Mouse (Mus musculus): ENCODE measurements around the gene Lgals9. TPM values are rescaled to one million over a fixed set of nuclear protein-coding genes. Genes with fewer than 3 reads are reported as not detected.
"Not testable (repeated sequence)": the region's sequence is repeated elsewhere in the genome, so short reads cannot be mapped to it uniquely, and the experiment has no call there.

Gene Lgals9
- polyA plus RNA-seq, 1 experiment from 2014 or later, result 3.9 TPM

DNA sequence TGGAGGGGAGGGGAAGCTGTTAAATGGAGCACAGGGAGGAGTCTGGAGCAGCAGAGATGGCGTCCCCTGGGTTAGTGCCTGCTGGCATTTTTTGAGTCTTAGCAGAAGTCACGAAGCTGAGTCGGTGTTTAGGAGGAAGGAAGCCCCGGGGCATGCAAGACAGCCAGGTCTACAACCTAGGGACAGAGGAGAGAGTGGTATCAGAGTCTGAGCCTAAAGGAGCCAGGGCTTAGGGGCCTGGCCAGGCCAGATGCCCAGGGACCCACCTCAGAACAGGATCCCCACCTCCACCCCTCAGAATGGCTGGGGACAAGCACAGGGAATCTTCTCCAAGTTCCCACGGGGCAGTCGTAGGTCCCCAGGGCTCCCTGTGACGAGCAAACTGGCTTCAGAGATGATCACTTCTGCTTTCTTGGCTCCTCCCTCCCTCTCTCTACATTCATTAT, 32.4 kb upstream of the Lgals9 start:
- Histone ChIP-seq H3K27me3 (no peaks in the 10 kb centered on the region), H3K9me3 (replicated peaks) (no peaks in the 10 kb centered on the region), H3K27ac (no peak overlapping the region), H3K36me3 (ENCODE audit: poor library complexity, severe bottlenecking) (peaks cover 58% of the 10 kb centered on the region), H3K4me1 (peaks cover 7% of the 10 kb centered on the region), H3K9ac (no peak overlapping the region), H3K4me3 (no peak overlapping the region), H3K4me2 (no peak overlapping the region)
- ATAC-seq, result no peak
- WGBS, result 78% methylated on average over 7 of the region's 7 CpGs

DNA sequence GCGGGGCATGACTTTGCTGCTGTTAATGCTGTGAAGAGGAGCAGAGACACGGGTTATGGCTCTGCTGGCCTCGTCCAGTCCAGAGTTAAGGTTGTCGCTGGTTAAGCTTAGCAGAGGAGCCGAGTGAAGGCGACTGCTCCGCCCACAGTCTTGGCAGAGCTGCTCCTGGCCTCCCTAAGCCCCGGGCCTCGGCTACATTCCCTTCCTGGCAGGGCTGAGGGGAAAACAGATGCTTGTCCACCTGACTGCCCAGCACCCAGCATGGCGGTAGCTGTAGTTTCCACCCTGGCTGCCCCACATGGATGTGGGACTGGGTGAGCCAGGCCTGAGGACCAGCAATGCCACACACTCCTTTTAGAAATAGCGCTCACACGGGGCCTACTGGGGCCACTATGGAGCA, 31.5 kb upstream of the Lgals9 start:
- H3K36me3 ChIP-seq (ENCODE audit: poor library complexity, severe bottlenecking), result peaks cover 54% of the 10 kb centered on the region

DNA sequence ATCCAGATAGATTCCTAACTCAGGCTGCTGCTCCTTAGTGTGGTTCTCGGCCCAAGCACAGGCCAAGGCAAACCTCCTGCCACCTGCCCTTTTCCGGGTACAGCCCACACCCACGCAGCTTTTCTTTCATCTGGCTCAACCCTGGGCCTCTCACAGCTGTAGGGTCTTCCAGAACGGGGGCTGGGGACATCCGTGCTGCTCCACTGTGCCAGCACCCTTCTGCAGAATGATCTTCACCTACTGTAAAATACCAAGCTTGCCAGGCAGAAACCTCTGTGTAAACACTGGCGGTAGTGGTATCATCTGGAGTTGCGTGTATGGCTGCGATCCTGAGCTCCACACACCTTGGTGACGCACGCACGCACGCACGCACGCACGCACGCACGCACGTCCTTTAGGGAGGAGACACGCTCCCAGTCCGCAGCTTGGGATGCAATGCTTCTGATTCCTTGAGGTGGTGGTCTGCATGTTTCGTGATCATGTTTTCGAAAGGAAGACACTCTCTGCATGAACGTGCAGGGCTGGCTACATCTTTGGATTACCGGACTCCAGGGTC, 31.0 kb upstream of the Lgals9 start:
- Histone ChIP-seq H3K27me3 (no peaks in the 10 kb centered on the region), H3K4me2 (no peak overlapping the region), H3K9me3 (replicated peaks) (no peaks in the 10 kb centered on the region), H3K9ac (no peak overlapping the region), H3K27ac (no peak overlapping the region), H3K36me3 (ENCODE audit: poor library complexity, severe bottlenecking) (peaks cover 49% of the 10 kb centered on the region), H3K4me3 (no peak overlapping the region), H3K4me1 (peaks cover 7% of the 10 kb centered on the region)
- WGBS, result 89% methylated on average over 24 of the region's 24 CpGs
- no peak for ATAC-seq

More for the DNA sequence above, 31.5 kb upstream of the Lgals9 start:
- Histone ChIP-seq H3K4me3 (no peak overlapping the region), H3K4me2 (no peak overlapping the region), H3K27me3 (no peaks in the 10 kb centered on the region), H3K9ac (no peak overlapping the region), H3K4me1 (peaks cover 7% of the 10 kb centered on the region), H3K27ac (no peak overlapping the region), H3K9me3 (replicated peaks) (no peaks in the 10 kb centered on the region)
- 52% methylated on average over 12 of the region's 12 CpGs for WGBS
- ATAC-seq, result no peak

- no peak for ATAC-seq
- Histone ChIP-seq H3K9me3 (replicated peaks) (no peaks in the 10 kb centered on the region), H3K36me3 (ENCODE audit: poor library complexity, severe bottlenecking) (peaks cover 39% of the 10 kb centered on the region), H3K4me1 (peaks cover 7% of the 10 kb centered on the region), H3K27ac (no peak overlapping the region), H3K27me3 (no peaks in the 10 kb centered on the region), H3K4me2 (no peak overlapping the region), H3K9ac (no peak overlapping the region), H3K4me3 (no peak overlapping the region)
- 75% methylated on average over 15 of the region's 15 CpGs for WGBS
Measured at GRCm38 (mm10) chr11:79014602-79015325, 30.0 kb upstream of the Lgals9 start.

GRCm38 (mm10) chr11:79013806-79014205, 29.1 kb upstream of the Lgals9 start:
- WGBS, result 64% methylated on average over 9 of the region's 9 CpGs

GRCm38 (mm10) chr11:79013056-79013455, 28.3 kb upstream of the Lgals9 start:
- Histone ChIP-seq H3K9ac (no peak overlapping the region), H3K9me3 (replicated peaks) (no peaks in the 10 kb centered on the region), H3K4me2 (no peak overlapping the region), H3K4me1 (peaks cover 7% of the 10 kb centered on the region), H3K36me3 (ENCODE audit: poor library complexity, severe bottlenecking) (peaks cover 24% of the 10 kb centered on the region), H3K27me3 (no peaks in the 10 kb centered on the region), H3K27ac (no peak overlapping the region), H3K4me3 (no peak overlapping the region)
- no peak for ATAC-seq

More at GRCm38 (mm10) chr11:79013806-79014205, 29.1 kb upstream of the Lgals9 start:
- Histone ChIP-seq H3K36me3 (ENCODE audit: poor library complexity, severe bottlenecking) (peaks cover 30% of the 10 kb centered on the region), H3K4me2 (no peak overlapping the region), H3K4me1 (peaks cover 7% of the 10 kb centered on the region), H3K27me3 (no peaks in the 10 kb centered on the region), H3K9ac (no peak overlapping the region; the same call in 1 of the 2 replicates), H3K9me3 (replicated peaks) (no peaks in the 10 kb centered on the region), H3K27ac (no peak overlapping the region), H3K4me3 (no peak overlapping the region)
- no peak for ATAC-seq

DNA sequence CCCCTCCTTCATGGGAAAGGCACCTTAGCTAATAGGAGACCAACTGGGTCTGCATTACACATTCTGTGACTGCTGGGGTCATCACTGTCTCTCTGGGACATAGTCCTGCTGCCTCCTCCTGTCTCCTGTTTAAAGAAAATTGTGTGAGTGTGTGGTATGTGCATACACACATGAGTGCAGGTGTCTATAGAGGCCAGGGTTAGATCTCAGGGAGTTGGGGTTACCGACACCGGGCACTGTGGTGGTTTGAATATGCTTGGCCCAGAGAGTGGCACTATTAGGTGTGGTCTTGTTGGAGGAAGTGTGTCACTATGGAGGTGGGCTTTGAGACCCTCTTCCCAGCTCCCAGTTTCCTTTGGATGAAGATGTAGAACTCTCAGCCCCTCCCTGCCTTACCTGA, 27.8 kb upstream of the Lgals9 start:
- Histone ChIP-seq H3K4me3 (no peak overlapping the region), H3K9me3 (replicated peaks) (no peaks in the 10 kb centered on the region), H3K9ac (no peak overlapping the region), H3K4me2 (no peak overlapping the region), H3K27ac (no peak overlapping the region), H3K4me1 (peaks cover 7% of the 10 kb centered on the region), H3K36me3 (ENCODE audit: poor library complexity, severe bottlenecking) (peaks cover 19% of the 10 kb centered on the region), H3K27me3 (no peaks in the 10 kb centered on the region)
- ATAC-seq, result no peak
- 98% methylated on average over 2 of the region's 2 CpGs for WGBS

DNA sequence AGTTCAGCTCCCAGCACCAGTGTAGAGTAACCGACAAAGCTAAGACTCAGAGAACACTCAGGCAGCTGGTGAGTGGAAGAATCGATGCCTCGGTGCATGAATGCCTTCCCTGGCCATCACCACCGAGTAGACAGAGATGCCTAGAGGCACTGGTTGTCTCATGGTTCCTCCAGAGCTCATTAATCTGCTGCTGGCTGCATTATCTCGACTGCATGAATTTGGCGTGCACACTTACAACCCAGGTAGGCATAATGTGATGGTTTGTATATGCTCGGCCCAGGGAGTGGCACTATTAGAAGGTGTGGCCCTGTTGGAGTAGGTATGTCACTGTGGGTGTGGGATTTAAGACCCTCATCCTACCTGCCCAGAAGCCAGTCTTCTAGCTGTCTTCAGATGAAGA, 24.1 kb upstream of the Lgals9 start:
- no peak overlapping the region for H3K4me3 ChIP-seq
- no peak for ATAC-seq
- no peaks in the 10 kb centered on the region for H3K36me3 ChIP-seq (ENCODE audit: poor library complexity, severe bottlenecking)
- 91% methylated on average over 7 of the region's 7 CpGs for WGBS
- H3K27me3 ChIP-seq, result no peaks in the 10 kb centered on the region
- H3K4me1 ChIP-seq, result no peaks in the 10 kb centered on the region
- H3K9ac ChIP-seq, result no peak overlapping the region
- H3K4me2 ChIP-seq, result no peak overlapping the region
- H3K27ac ChIP-seq, result no peak overlapping the region
- H3K9me3 ChIP-seq (replicated peaks), result no peaks in the 10 kb centered on the region

DNA sequence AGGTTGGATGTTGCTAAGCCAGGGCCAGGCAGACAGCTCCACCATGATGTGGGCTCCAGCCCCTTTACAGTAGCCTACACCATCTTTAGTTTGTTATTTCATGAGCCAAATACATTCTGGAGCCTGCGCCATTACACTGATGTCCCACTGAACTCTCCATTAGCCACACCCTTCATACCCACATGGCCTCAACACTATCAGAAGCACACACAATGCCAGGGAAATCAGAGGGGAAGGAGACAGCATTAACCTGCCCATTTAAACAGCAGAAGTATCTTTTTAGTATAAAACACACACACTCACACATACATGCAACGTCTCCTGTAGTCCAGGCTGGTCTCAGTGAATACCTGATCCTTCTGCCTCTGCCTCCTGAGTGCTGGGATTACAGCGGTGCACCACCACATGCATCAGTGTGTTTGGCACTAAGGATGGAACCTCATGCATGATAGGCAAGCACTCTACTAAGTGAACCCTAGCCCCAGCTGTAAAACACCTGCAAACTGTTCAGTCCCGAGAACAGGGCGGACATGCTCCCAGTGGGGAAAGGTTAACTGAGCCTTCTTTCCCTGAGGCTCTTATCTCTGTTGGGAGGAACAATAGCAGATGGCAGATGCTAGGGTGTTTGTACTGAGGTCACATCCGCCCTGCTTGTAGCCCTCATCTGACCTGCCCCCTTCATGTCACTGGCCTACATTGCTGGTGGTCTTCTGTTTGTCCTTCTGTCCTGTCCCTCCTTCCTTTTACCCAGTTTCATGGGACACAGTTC, 23.4 kb upstream of the Lgals9 start:
- H3K4me1 ChIP-seq, result no peaks in the 10 kb centered on the region
- H3K27ac ChIP-seq, result no peak overlapping the region
- no peak overlapping the region for H3K4me2 ChIP-seq
- H3K4me3 ChIP-seq, result no peak overlapping the region
- no peaks in the 10 kb centered on the region for H3K36me3 ChIP-seq (ENCODE audit: poor library complexity, severe bottlenecking)
- H3K9ac ChIP-seq, result no peak overlapping the region
- H3K27me3 ChIP-seq, result no peaks in the 10 kb centered on the region
- no peaks in the 10 kb centered on the region for H3K9me3 ChIP-seq (replicated peaks)
- no peak for ATAC-seq
- 88% methylated on average over 6 of the region's 6 CpGs for WGBS

DNA sequence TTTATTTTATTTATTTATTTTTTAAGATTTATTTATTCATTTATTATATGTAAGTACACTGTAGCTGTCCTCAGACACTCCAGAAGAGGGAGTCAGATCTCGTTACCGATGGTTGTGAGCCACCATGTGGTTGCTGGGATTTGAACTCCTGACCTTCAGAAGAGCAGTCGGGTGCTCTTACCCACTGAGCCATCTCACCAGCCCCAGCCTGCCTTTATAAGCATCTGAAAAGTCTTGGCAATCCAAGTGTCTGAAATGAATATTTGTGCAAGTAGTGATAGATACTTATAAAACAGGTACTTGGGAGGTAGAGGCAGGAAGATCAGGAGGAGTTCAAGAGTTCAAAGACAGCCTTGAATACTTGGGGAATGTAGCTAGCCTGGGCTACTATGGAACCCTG, 22.6 kb upstream of the Lgals9 start:
- not testable (repeated sequence) for H3K4me3 ChIP-seq; H3K27me3 ChIP-seq; ATAC-seq; H3K4me1 ChIP-seq; H3K27ac ChIP-seq; H3K9me3 ChIP-seq (replicated peaks); H3K4me2 ChIP-seq; H3K36me3 ChIP-seq (ENCODE audit: poor library complexity, severe bottlenecking); H3K9ac ChIP-seq
- 87% methylated on average over 3 of the region's 3 CpGs for WGBS

DNA sequence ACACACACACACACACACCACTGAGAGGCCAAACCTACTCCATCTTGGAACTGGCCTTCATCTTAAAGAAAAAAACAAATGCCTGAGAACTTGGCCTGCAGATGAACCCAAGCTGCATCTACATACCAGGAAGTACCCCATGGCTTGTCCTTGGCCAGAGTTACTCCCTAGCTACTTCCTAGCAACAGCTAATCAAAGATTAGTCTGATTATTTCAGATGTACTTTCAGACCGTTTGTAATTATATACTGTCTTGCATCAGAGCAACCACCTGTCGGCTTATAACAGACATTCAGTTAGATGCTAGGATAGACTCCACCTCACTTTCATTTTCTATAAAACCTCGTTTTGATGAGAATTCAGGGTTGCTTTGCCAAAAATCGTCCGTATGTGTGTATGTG, 21.7 kb upstream of the Lgals9 start:
- H3K9ac ChIP-seq, result no peak overlapping the region
- H3K9me3 ChIP-seq (replicated peaks), result no peaks in the 10 kb centered on the region
- no peaks in the 10 kb centered on the region for H3K4me1 ChIP-seq
- H3K4me2 ChIP-seq, result no peak overlapping the region
- H3K27ac ChIP-seq, result no peak overlapping the region
- H3K27me3 ChIP-seq, result no peaks in the 10 kb centered on the region
- no peak for ATAC-seq
- no peaks in the 10 kb centered on the region for H3K36me3 ChIP-seq (ENCODE audit: poor library complexity, severe bottlenecking)
- 67% methylated on average over 5 of the region's 5 CpGs for WGBS
- no peak overlapping the region for H3K4me3 ChIP-seq

DNA sequence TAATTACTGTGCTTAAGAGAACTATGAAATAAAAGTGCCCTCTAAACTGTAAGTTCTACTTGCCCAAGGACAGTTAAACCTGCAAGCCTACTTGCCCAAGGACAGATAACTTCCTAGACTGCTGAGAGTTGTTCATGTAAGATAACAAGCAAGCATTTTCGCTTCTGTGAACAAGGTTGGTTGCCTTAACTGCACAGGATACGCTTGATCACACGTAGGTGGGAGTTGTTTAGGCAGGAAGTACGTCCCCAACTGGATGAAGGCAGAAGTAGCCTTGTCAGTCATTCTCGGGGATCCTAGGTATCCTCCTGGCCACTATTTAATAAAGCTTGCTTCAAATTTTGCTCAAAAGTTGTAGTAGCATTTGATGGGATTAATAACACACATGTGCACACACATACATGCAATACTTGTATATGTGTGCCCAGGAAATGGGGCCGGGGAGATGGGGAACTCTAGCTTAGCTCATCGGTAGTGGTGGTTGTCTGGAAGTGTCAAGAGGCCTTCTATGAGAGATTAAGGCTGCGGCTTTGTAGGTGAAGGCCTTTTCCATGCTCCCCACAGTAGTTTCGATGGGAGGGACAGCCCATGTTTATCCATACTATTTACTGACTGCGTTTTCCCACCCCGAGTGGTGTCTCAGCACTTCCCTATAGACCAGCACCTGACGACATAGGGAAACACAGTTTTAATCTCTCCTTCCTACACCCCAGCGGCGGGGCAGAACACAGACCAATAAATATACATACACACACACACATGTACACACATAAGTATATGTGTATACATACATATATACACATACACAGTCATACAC, 21.0 kb upstream of the Lgals9 start:
- no peak for ATAC-seq
- 90% methylated on average over 14 of the region's 14 CpGs for WGBS
- H3K4me3 ChIP-seq, result no peak overlapping the region

More for the DNA sequence above, 21.0 kb upstream of the Lgals9 start:
- H3K4me2 ChIP-seq, result no peak overlapping the region
- H3K27me3 ChIP-seq, result no peaks in the 10 kb centered on the region
- H3K36me3 ChIP-seq (ENCODE audit: poor library complexity, severe bottlenecking), result no peaks in the 10 kb centered on the region
- H3K9ac ChIP-seq, result no peak overlapping the region
- no peak overlapping the region for H3K27ac ChIP-seq
- no peaks in the 10 kb centered on the region for H3K9me3 ChIP-seq (replicated peaks)
- H3K4me1 ChIP-seq, result no peaks in the 10 kb centered on the region

Data from forebrain, embryonic 13.5 days (tissue).